In the genomic region with DNA sequence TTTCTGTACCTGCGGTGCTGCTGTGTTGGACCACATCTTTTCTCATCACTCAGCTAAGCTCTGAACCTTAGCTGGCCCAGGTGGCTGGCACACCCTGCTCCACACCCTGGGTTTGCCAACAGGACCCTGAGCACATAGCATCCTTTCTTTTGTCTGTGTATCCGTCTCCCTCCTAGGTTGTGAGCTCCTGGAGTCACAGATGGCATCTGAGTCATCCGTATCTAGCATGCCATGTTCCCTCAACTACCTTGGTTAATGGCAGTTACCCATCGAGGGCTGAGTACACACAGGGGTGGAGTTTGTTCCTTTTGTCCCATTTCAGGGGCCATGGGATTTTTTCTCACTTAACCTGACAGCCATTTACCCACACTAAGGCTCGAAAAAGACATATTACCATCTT, we compare ENCODE assay signal across 12 mouse cellular contexts. TPM values are rescaled to one million over a fixed set of nuclear protein-coding genes. Genes with fewer than 3 reads are reported as not detected.
DNase-seq lines count a peak whose midpoint lies in the region; ATAC-seq and TF ChIP-seq lines count a peak whose summit lies in the region.
"Had no signal": no experiment of that assay in that cellular context is flagged by ENCODE, and none has a peak within 500 bp of the region (broad histone marks: within the 10 kb centered on the region; RNA-seq: fewer than 3 reads in every experiment).

No protein-coding gene starts in this region.

- H3K27ac ChIP-seq in hindbrain, postnatal 0 days = no peak overlapping the region
- no peak overlapping the region for H3K27ac ChIP-seq in hindbrain, embryonic 12.5 days
- no peak overlapping the region for H3K27ac ChIP-seq in neural tube, embryonic 12.5 days
- H3K27ac ChIP-seq: left cerebral cortex, adult 2 months had no signal

- no peak for TF ChIP-seq CTCF in hindbrain, postnatal 0 days (IDR thresholded peaks at IDR 0.05; ENCODE audit: low read depth)

- no peak overlapping the region for H3K4me3 ChIP-seq in hindbrain, postnatal 0 days (ENCODE audit: low read length)
- no peak overlapping the region for H3K4me3 ChIP-seq in hindbrain, embryonic 12.5 days
- H3K4me3 ChIP-seq in neural tube, embryonic 12.5 days = no peak overlapping the region
- H3K4me3 ChIP-seq: kidney, embryonic 15.5 days; left cerebral cortex, adult 2 months had no signal

- H3K9me3 ChIP-seq in hindbrain, postnatal 0 days (ENCODE audit: low read length) = no peaks in the 10 kb centered on the region
- H3K9me3 ChIP-seq in hindbrain, embryonic 12.5 days (replicated peaks) = no peaks in the 10 kb centered on the region
- H3K9me3 ChIP-seq in neural tube, embryonic 12.5 days = no peaks in the 10 kb centered on the region
- H3K9me3 ChIP-seq: kidney, embryonic 15.5 days had no signal

- no peak overlapping the region for H3K4me2 ChIP-seq in hindbrain, postnatal 0 days (ENCODE audit: low read depth, low read length)
- H3K4me2 ChIP-seq in hindbrain, embryonic 12.5 days (replicated peaks) = no peak overlapping the region
- H3K4me2 ChIP-seq in neural tube, embryonic 12.5 days (replicated peaks) = peak overlapping the region; percentile 36; the same call in 1 of the 2 replicates

- DNase-seq in cerebellum, adult 9-10 months = no peak
- no peak for DNase-seq in hindbrain, postnatal 0 days (ENCODE audit: low spot score)
- no peak for DNase-seq in neural tube, embryonic 10.5 days (ENCODE audit: extremely low spot score, low spot score)
- DNase-seq in right cerebral cortex, postnatal 14 days = no peak
- DNase-seq in testis, postnatal 14 days (ENCODE audit: low spot score) = no peak

- H3K36me3 ChIP-seq in hindbrain, postnatal 0 days (ENCODE audit: insufficient read depth, low read length) = no peaks in the 10 kb centered on the region
- no peaks in the 10 kb centered on the region for H3K36me3 ChIP-seq in hindbrain, embryonic 12.5 days
- no peaks in the 10 kb centered on the region for H3K36me3 ChIP-seq in neural tube, embryonic 12.5 days

- 0 out of 2 replicates have a peak, but pooled peaks have one; percentile 7 for ATAC-seq in cerebellum, adult (ENCODE audit: insufficient number of reproducible peaks, low FRiP score, low TSS enrichment)
- ATAC-seq in hindbrain, postnatal 0 days = peak; percentile 5; the same call in 1 of the 2 replicates
- no peak for ATAC-seq in hindbrain, embryonic 12.5 days (ENCODE audit: low FRiP score)
- ATAC-seq in neural tube, embryonic 12.5 days (ENCODE audit: low FRiP score, low read depth) = no peak

- peaks cover 10% of the 10 kb centered on the region for H3K27me3 ChIP-seq in hindbrain, postnatal 0 days (ENCODE audit: insufficient read depth, low read length)
- peaks cover 20% of the 10 kb centered on the region for H3K27me3 ChIP-seq in hindbrain, embryonic 12.5 days
- H3K27me3 ChIP-seq in neural tube, embryonic 12.5 days (replicated peaks) = 0 out of 2 replicates have a peak, but pooled peaks cover 4% of the 10 kb centered on the region

- WGBS in hindbrain, postnatal 0 days = 58% methylated on average over 5 of the region's 5 CpGs
- 62% methylated on average over 5 of the region's 5 CpGs for WGBS in hindbrain, embryonic 12.5 days
- 61% methylated on average over 5 of the region's 5 CpGs for WGBS in neural tube, embryonic 12.5 days

- no peaks in the 10 kb centered on the region for H3K4me1 ChIP-seq in hindbrain, postnatal 0 days (ENCODE audit: insufficient read depth, low read length)
- no peaks in the 10 kb centered on the region for H3K4me1 ChIP-seq in hindbrain, embryonic 12.5 days
- H3K4me1 ChIP-seq in neural tube, embryonic 12.5 days = no peaks in the 10 kb centered on the region

- H3K9ac ChIP-seq in hindbrain, postnatal 0 days (replicated peaks; ENCODE audit: low read length) = no peak overlapping the region
- H3K9ac ChIP-seq in hindbrain, embryonic 12.5 days = no peak overlapping the region
- no peak overlapping the region for H3K9ac ChIP-seq in neural tube, embryonic 12.5 days
- H3K9ac ChIP-seq: kidney, embryonic 15.5 days had no signal

RNA-seq across cellular contexts. Expression of a gene that starts 13.2 kb away (rescaled TPM):
- 3.0 and 3.7 TPM in 2 replicates for total RNA-seq in hindbrain, postnatal 0 days (2014; rRNA removed)
- 1.1 and 1.2 TPM in 2 replicates for polyA plus RNA-seq in hindbrain, postnatal 0 days (2015; fragmentation: Nextera tagmentation; extraction: Ambion mirVana)
- 3.0 and 6.4 TPM in 2 replicates for polyA plus RNA-seq in hindbrain, embryonic 12.5 days (2016; fragmentation: Nextera tagmentation; extraction: Ambion mirVana)
- polyA plus RNA-seq in neural tube, embryonic 12.5 days (2016; fragmentation: Nextera tagmentation; extraction: Ambion mirVana) = 1.2 and 1.7 TPM in 2 replicates
- total RNA-seq: heart, postnatal 36 days had no signal

RNA-seq across cellular contexts. Expression of a gene that starts 20.7 kb away (rescaled TPM):
- not detected in 2 replicates for total RNA-seq in hindbrain, postnatal 0 days (2014; rRNA removed)
- not detected in 2 replicates for polyA plus RNA-seq in hindbrain, postnatal 0 days (2015; fragmentation: Nextera tagmentation; extraction: Ambion mirVana)
- polyA plus RNA-seq in hindbrain, embryonic 12.5 days (2016; fragmentation: Nextera tagmentation; extraction: Ambion mirVana) = 0.37 TPM in 1 of 2 replicates, not detected in the other
- polyA plus RNA-seq in neural tube, embryonic 12.5 days (2016; fragmentation: Nextera tagmentation; extraction: Ambion mirVana) = not detected in 2 replicates
- total RNA-seq: granulocyte monocyte progenitor cell, adult 5-6 weeks; heart, postnatal 36 days; left cerebral cortex, adult 2 months had no signal

RNA-seq across cellular contexts. Expression of a gene that starts 20.7 kb away (rescaled TPM):
- 28.3 and 28.4 TPM in 2 replicates for total RNA-seq in hindbrain, postnatal 0 days (2014; rRNA removed)
- polyA plus RNA-seq in hindbrain, postnatal 0 days (2015; fragmentation: Nextera tagmentation; extraction: Ambion mirVana) = 31.8 and 32.6 TPM in 2 replicates
- polyA plus RNA-seq in hindbrain, embryonic 12.5 days (2016; fragmentation: Nextera tagmentation; extraction: Ambion mirVana) = 5.8 and 8.2 TPM in 2 replicates
- 8.4 and 9.3 TPM in 2 replicates for polyA plus RNA-seq in neural tube, embryonic 12.5 days (2016; fragmentation: Nextera tagmentation; extraction: Ambion mirVana)
- total RNA-seq: heart, postnatal 36 days had no signal

RNA-seq across cellular contexts. Expression of a gene that starts 38.2 kb away (rescaled TPM):
- 32.7 and 34.0 TPM in 2 replicates for total RNA-seq in hindbrain, postnatal 0 days (2014; rRNA removed)
- 18.3 and 20.5 TPM in 2 replicates for polyA plus RNA-seq in hindbrain, postnatal 0 days (2015; fragmentation: Nextera tagmentation; extraction: Ambion mirVana)
- 28.2 and 28.3 TPM in 2 replicates for polyA plus RNA-seq in hindbrain, embryonic 12.5 days (2016; fragmentation: Nextera tagmentation; extraction: Ambion mirVana)
- polyA plus RNA-seq in neural tube, embryonic 12.5 days (2016; fragmentation: Nextera tagmentation; extraction: Ambion mirVana) = 26.6 TPM in 2 replicates

RNA-seq across cellular contexts. Expression of a gene that starts 41.8 kb away (rescaled TPM):
- total RNA-seq in hindbrain, postnatal 0 days (2014; rRNA removed) = 3.0 and 7.1 TPM in 2 replicates
- polyA plus RNA-seq in hindbrain, postnatal 0 days (2015; fragmentation: Nextera tagmentation; extraction: Ambion mirVana) = 20.3 and 21.9 TPM in 2 replicates
- polyA plus RNA-seq in hindbrain, embryonic 12.5 days (2016; fragmentation: Nextera tagmentation; extraction: Ambion mirVana) = 22.6 and 23.3 TPM in 2 replicates
- 24.9 and 27.2 TPM in 2 replicates for polyA plus RNA-seq in neural tube, embryonic 12.5 days (2016; fragmentation: Nextera tagmentation; extraction: Ambion mirVana)

Comparison
In these comparisons a context has a peak if more than half of its experiments do, and no peak if none do; other contexts are left out.
1. ATAC-seq: peak in cerebellum, adult (single experiment) and hindbrain, postnatal 0 days (single experiment); none in hindbrain, embryonic 12.5 days (single experiment) and neural tube, embryonic 12.5 days (single experiment).